Mouse (Mus musculus) macrophage (primary cell): Measurements from ENCODE around the gene Epb41l5. TPM values are rescaled to one million over a fixed set of nuclear protein-coding genes. Genes with fewer than 3 reads are reported as not detected.

Experiments used
- H3K27ac ChIP-seq: fragments of 350-480 bp; formaldehyde crosslinking; 2 replicates; pipeline ENCODE4 v1.9.0; 2021
- H3K36me3 ChIP-seq: fragments of 350-480 bp; formaldehyde crosslinking; 2 replicates; pipeline ENCODE4 v1.9.0; 2021; ENCODE audit errors: inconsistent target
- H3K4me3 ChIP-seq: fragments of 350-480 bp; formaldehyde crosslinking; 2 replicates; pipeline ENCODE4 v1.9.0; 2021; ENCODE audit errors: inconsistent target
- H3K79me2 ChIP-seq: fragments of 350-480 bp; formaldehyde crosslinking; 2 replicates; pipeline ENCODE4 v1.9.0; 2021; ENCODE audit errors: inconsistent target
- WGBS: methylation state at CpG from one replicate; pipeline ENCODE4 v1.1.7; 2026; ENCODE audit warnings: inconsistent platforms; ENCODE audit not compliant: missing documents; 5-methylcytosine and 5-hydroxymethylcytosine counted together
- polyA plus RNA-seq: library from polyadenylated mRNA; stranded (reverse); fragments of 250-400 nt; gene quantifications from 3 replicates; pipeline ENCODE4 v1.2.4, GENCODE M21; 2018; ENCODE audit warnings: inconsistent platforms

Gene Epb41l5
- polyA plus RNA-seq, 1 experiment from 2014 or later, result 0.46 TPM

GRCm38 (mm10) chr1:119510409-119510808 is 138.4 kb downstream of the Epb41l5 start:
- no peak overlapping the region for H3K27ac ChIP-seq
- no peak overlapping the region for H3K4me3 ChIP-seq
- H3K79me2 ChIP-seq, result no peaks in the 10 kb centered on the region
- WGBS, result 78% methylated on average over 8 of the region's 9 CpGs
- H3K36me3 ChIP-seq, result no peaks in the 10 kb centered on the region

DNA sequence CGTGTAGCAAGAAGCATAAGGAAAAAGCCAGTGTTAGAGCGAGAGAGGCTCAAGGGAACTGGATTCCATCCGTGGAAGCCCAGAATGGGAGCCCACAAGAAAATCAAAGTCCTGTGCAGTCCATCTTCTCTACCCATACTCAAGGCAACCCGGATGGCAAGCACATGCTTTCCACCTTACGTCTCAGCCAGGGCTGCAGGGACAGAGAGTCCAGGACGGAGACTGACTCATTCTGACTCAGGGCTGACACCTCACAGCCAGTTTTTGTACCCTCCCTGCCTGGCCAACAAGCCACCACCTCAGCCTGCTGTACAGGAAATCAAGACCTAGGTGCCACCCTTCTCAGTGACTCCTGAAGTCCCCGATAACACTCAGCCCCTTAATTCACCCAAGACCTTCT is 139.3 kb downstream of the Epb41l5 start:
- no peak overlapping the region for H3K27ac ChIP-seq
- H3K4me3 ChIP-seq, result no peak overlapping the region
- H3K36me3 ChIP-seq, result no peaks in the 10 kb centered on the region
- WGBS, result 83% methylated on average over 7 of the region's 7 CpGs
- H3K79me2 ChIP-seq, result no peaks in the 10 kb centered on the region

- 87% methylated on average over 4 of the region's 4 CpGs for WGBS
- peaks cover 8% of the 10 kb centered on the region for H3K79me2 ChIP-seq
Observed at GRCm38 (mm10) chr1:119508548-119508947, 140.3 kb downstream of the Epb41l5 start.

DNA sequence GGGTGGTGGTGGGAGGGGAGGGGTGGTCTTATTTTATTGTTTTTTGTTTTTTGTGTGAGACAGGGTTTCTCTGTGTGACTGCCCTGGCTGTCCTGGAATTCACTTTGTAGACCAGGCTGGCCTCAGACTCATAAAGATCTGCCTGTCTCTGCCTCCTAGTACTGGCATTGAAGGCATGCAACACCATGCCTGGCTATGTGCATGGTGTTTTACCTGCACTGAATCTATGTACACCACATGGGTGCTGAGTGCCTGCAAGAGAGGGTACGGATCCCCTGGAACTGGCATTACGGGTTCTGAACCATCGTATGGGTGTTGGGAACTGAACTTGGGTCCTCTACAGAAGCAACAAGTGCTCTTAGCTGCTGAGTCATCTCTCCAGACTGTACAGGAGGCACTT is 142.8 kb downstream of the Epb41l5 start:
- H3K27ac ChIP-seq, result no peak overlapping the region

More at GRCm38 (mm10) chr1:119508548-119508947, 140.3 kb downstream of the Epb41l5 start:
- H3K27ac ChIP-seq, result no peak overlapping the region
- no peaks in the 10 kb centered on the region for H3K36me3 ChIP-seq
- no peak overlapping the region for H3K4me3 ChIP-seq

DNA sequence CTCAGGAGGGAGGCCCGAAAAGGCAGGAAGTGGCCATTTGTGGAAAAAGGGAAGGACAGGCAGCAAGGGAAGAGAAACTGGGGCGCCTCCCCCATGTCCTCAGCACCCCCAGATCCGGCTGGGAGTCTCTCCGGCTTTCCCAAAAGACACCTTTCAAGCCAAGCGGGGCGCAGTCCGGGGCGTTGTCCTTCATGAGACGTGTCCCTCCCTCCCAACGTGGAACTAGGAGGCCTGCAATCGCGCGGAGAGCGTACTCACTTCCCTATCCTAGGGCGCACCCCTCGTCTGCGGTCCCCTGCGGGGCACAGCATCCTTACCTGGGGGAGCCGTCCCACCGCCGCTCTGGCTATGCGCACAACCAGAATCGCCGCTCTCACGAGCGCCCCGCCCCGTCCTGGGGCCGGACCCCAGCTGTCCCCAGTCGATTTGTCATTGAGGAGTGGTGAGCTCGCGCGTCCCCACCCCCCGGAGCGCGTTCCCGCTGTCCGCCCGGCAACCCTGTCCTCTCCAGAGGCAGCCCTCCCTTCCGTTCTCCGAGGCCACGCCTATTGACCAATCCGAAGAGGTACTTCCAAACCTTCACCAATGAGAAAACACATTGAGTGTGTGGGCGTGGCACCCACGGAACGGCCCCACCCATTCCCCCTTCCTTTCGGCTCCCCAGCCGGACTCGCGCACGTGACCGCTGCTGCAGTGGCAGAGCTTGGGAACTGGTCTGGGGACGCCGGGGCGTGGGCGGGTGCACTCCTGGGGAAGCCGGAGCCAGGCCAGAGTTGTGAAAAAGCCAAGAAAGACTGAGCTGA is 144.3 kb downstream of the Epb41l5 start, which contains the start of gene Ralb:
Ralb (minus strand) TSS at position 535 of the 803 bp plus-strand sequence.
- H3K4me3 ChIP-seq, result peak within 1 kb of the TSS; percentile 87
- peak within 1 kb of the TSS; percentile 97 for H3K27ac ChIP-seq
- H3K79me2 ChIP-seq, result peaks cover 49% of the 10 kb centered on the region
- WGBS, result under 1% methylated on average over 57 of the region's 57 CpGs
- peaks cover 5% of the 10 kb centered on the region; the same call in 1 of the 2 replicates for H3K36me3 ChIP-seq

More for the DNA sequence above, 142.8 kb downstream of the Epb41l5 start:
- H3K36me3 ChIP-seq, result no peaks in the 10 kb centered on the region; the same call in 1 of the 2 replicates
- WGBS, result 78% methylated on average over 3 of the region's 3 CpGs
- H3K79me2 ChIP-seq, result peaks cover 34% of the 10 kb centered on the region
- H3K4me3 ChIP-seq, result no peak overlapping the region

GRCm38 (mm10) chr1:119503808-119504207 is 145.0 kb downstream of the Epb41l5 start:
- Histone ChIP-seq H3K79me2 (peaks cover 55% of the 10 kb centered on the region), H3K4me3 (peak overlapping the region; percentile 87), H3K36me3 (peaks cover 5% of the 10 kb centered on the region; the same call in 1 of the 2 replicates), H3K27ac (peak overlapping the region; percentile 97)
- WGBS, result 45% methylated on average over 5 of the region's 5 CpGs

GRCm38 (mm10) chr1:119503181-119503580 is 145.6 kb downstream of the Epb41l5 start:
- peaks cover 62% of the 10 kb centered on the region for H3K79me2 ChIP-seq
- H3K4me3 ChIP-seq, result peak overlapping the region; percentile 87
- H3K27ac ChIP-seq, result peak overlapping the region; percentile 97
- H3K36me3 ChIP-seq, result peaks cover 5% of the 10 kb centered on the region; the same call in 1 of the 2 replicates
- 91% methylated on average over 3 of the region's 3 CpGs for WGBS

- Histone ChIP-seq H3K36me3 (peaks cover 5% of the 10 kb centered on the region; the same call in 1 of the 2 replicates), H3K79me2 (peaks cover 66% of the 10 kb centered on the region), H3K27ac (peak overlapping the region; percentile 97), H3K4me3 (peak overlapping the region; percentile 87)
- WGBS, result 14% methylated on average over 8 of the region's 11 CpGs
Observed at GRCm38 (mm10) chr1:119502729-119503128, 146.1 kb downstream of the Epb41l5 start.

DNA sequence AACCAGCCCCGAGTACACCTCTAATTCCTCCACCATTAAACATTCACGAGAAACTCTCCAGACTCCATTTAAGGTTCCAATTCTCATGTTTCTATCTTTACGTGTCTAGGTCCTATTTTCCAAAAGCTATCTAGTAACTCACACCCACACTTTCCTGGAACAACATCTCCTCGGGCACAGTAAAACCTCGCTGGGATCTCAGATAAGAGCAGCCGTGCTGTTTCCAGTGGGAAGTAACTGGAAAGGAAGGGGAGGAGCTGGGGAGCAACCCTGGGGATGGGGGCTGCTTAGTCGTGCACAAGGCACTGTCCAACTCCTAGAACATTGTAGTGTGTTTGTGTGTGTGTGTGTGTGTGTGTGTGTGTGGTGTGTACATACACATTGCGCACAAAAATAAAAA is 146.9 kb downstream of the Epb41l5 start:
- Histone ChIP-seq H3K4me3 (no peak overlapping the region), H3K27ac (no peak overlapping the region)
- 91% methylated on average over 8 of the region's 8 CpGs for WGBS

GRCm38 (mm10) chr1:119499456-119499855 is 149.3 kb downstream of the Epb41l5 start:
- peaks cover 5% of the 10 kb centered on the region; the same call in 1 of the 2 replicates for H3K36me3 ChIP-seq
- H3K4me3 ChIP-seq, result no peak overlapping the region
- peaks cover 99% of the 10 kb centered on the region for H3K79me2 ChIP-seq
- peak overlapping the region; percentile 53 for H3K27ac ChIP-seq
- WGBS, result 93% methylated on average over 10 of the region's 10 CpGs

More for the DNA sequence above, 146.9 kb downstream of the Epb41l5 start:
- Histone ChIP-seq H3K36me3 (peaks cover 5% of the 10 kb centered on the region; the same call in 1 of the 2 replicates), H3K79me2 (peaks cover 75% of the 10 kb centered on the region)

GRCm38 (mm10) chr1:119498536-119499231 is 150.1 kb downstream of the Epb41l5 start:
- Histone ChIP-seq H3K4me3 (no peak overlapping the region), H3K27ac (peak overlapping the region; percentile 53), H3K36me3 (peaks cover 5% of the 10 kb centered on the region; the same call in 1 of the 2 replicates), H3K79me2 (peaks cover 100% of the 10 kb centered on the region)
- WGBS, result 75% methylated on average over 9 of the region's 9 CpGs

GRCm38 (mm10) chr1:119497346-119498004 is 151.3 kb downstream of the Epb41l5 start:
- H3K36me3 ChIP-seq, result peaks cover 5% of the 10 kb centered on the region; the same call in 1 of the 2 replicates
- H3K79me2 ChIP-seq, result peaks cover 100% of the 10 kb centered on the region
- H3K4me3 ChIP-seq, result no peak overlapping the region
- 87% methylated on average over 5 of the region's 5 CpGs for WGBS
- H3K27ac ChIP-seq, result peak overlapping the region; percentile 53; the same call in 1 of the 2 replicates

GRCm38 (mm10) chr1:119495396-119495775 is 153.4 kb downstream of the Epb41l5 start:
- no peak overlapping the region for H3K4me3 ChIP-seq
- peaks cover 100% of the 10 kb centered on the region for H3K79me2 ChIP-seq
- 90% methylated on average over 6 of the region's 6 CpGs for WGBS
- H3K27ac ChIP-seq, result no peak overlapping the region
- no peaks in the 10 kb centered on the region; the same call in 1 of the 2 replicates for H3K36me3 ChIP-seq
